Mouse (Mus musculus): ENCODE measurements at regions not wholly inside any gene's neighbourhood (a gene's known extent, or its start where the extent isn't known, plus 50 kb on each side); places are given as distances from the start of the nearest gene placed in this dataset.

- TF ChIP-seq CTCF (IDR thresholded peaks at IDR 0.05; ENCODE audit: extremely low read depth, insufficient read depth, insufficient read length, insufficient replicate concordance) (no peak), POLR2A (IDR thresholded peaks at IDR 0.05; ENCODE audit: low read depth, low read length) (no peak)
Measured at GRCm38 (mm10) chr3:60759046-60759445, 243.5 kb upstream of the P2ry1 start.
